Mouse (Mus musculus): ENCODE results near the gene Gm8165. TPM values are rescaled to one million over a fixed set of nuclear protein-coding genes. Genes with fewer than 3 reads are reported as not detected.
"Not testable (repeated sequence)": the region's sequence is repeated elsewhere in the genome, so short reads cannot be mapped to it uniquely, and the experiment has no call there.

Gm8165 gene
- not detected in 2 replicates for polyA plus RNA-seq (2016; fragmentation: Nextera tagmentation; extraction: Ambion mirVana)

GRCm38 (mm10) chr14:43677099-43677498 is at the start of gene Gm8165:
Gene Gm8165 (minus strand): TSS chr14:43677199.
- not testable (repeated sequence) for H3K36me3 ChIP-seq; H3K27me3 ChIP-seq (replicated peaks); H3K9ac ChIP-seq; H3K9me3 ChIP-seq (replicated peaks); H3K4me2 ChIP-seq; H3K4me1 ChIP-seq (replicated peaks); H3K27ac ChIP-seq (ENCODE audit: poor library complexity, severe bottlenecking); ATAC-seq (ENCODE audit: insufficient number of reproducible peaks, low FRiP score); H3K4me3 ChIP-seq
- WGBS = 82% methylated on average over 1 of the region's 2 CpGs

- H3K4me1 ChIP-seq (replicated peaks); H3K9me3 ChIP-seq (replicated peaks); H3K27me3 ChIP-seq (replicated peaks); ATAC-seq (ENCODE audit: insufficient number of reproducible peaks, low FRiP score); H3K4me3 ChIP-seq; H3K36me3 ChIP-seq; H3K4me2 ChIP-seq; H3K9ac ChIP-seq; H3K27ac ChIP-seq (ENCODE audit: poor library complexity, severe bottlenecking): not testable (repeated sequence)
- 72% methylated on average over 4 of the region's 4 CpGs for WGBS
These were observed 20.6 kb upstream of the Gm8165 start, which contains the start of gene Gm7324 for GRCm38 (mm10) chr14:43697621-43698020. Gene Gm7324 (plus strand): TSS chr14:43697828.

Other genes with a start within 250 kb of the Gm8165 start
- not detected in 2 replicates for gene Gm5799, start 133.6 kb downstream of the Gm8165 start, polyA plus RNA-seq (2016; fragmentation: Nextera tagmentation; extraction: Ambion mirVana)
- gene Gm17654, start 98.1 kb downstream of the Gm8165 start, polyA plus RNA-seq (2016; fragmentation: Nextera tagmentation; extraction: Ambion mirVana) = not detected in 2 replicates
- gene Gm10375, start 69.2 kb downstream of the Gm8165 start, polyA plus RNA-seq (2016; fragmentation: Nextera tagmentation; extraction: Ambion mirVana) = not detected in 2 replicates
- gene Gm7324, start 20.6 kb upstream of the Gm8165 start, polyA plus RNA-seq (2016; fragmentation: Nextera tagmentation; extraction: Ambion mirVana) = 1.1 and 1.2 TPM in 2 replicates
- not detected in 2 replicates for gene Gm16506, start 50.3 kb upstream of the Gm8165 start, polyA plus RNA-seq (2016; fragmentation: Nextera tagmentation; extraction: Ambion mirVana)
- gene Gm6526, start 70.7 kb upstream of the Gm8165 start, polyA plus RNA-seq (2016; fragmentation: Nextera tagmentation; extraction: Ambion mirVana) = not detected in 2 replicates
- not detected in 2 replicates for gene Gm8180, start 107.5 kb upstream of the Gm8165 start, polyA plus RNA-seq (2016; fragmentation: Nextera tagmentation; extraction: Ambion mirVana)
- gene Ear1, start 198.3 kb upstream of the Gm8165 start, polyA plus RNA-seq (2016; fragmentation: Nextera tagmentation; extraction: Ambion mirVana) = 0.26 TPM in 1 of 2 replicates, not detected in the other
- not detected in 2 replicates for gene Ear10, start 246.4 kb upstream of the Gm8165 start, polyA plus RNA-seq (2016; fragmentation: Nextera tagmentation; extraction: Ambion mirVana)
- 28.6 and 29.4 TPM in 2 replicates for gene Gm8113, start 248.2 kb upstream of the Gm8165 start, polyA plus RNA-seq (2016; fragmentation: Nextera tagmentation; extraction: Ambion mirVana)

Data from heart, embryonic 12.5 days (tissue).